In genomic region chr8:12916156-12916900, GRCm38 (mm10) we compare ENCODE assay signal across 8 mouse cellular contexts. TPM values are rescaled to one million over a fixed set of nuclear protein-coding genes. Genes with fewer than 3 reads are reported as not detected.
DNase-seq lines count a peak whose midpoint lies in the region; ATAC-seq lines count a peak whose summit lies in the region.

No protein-coding gene starts in this region.

- H3K27ac ChIP-seq in heart, embryonic 15.5 days = no peak overlapping the region
- H3K27ac ChIP-seq in forebrain, embryonic 15.5 days (replicated peaks) = peak overlapping the region; percentile 79
- H3K27ac ChIP-seq in midbrain, embryonic 10.5 days (replicated peaks) = peak overlapping the region; percentile 81; the same call in 1 of the 2 replicates

- H3K4me1 ChIP-seq in heart, embryonic 15.5 days (replicated peaks) = peaks cover 13% of the 10 kb centered on the region
- peaks cover 49% of the 10 kb centered on the region for H3K4me1 ChIP-seq in forebrain, embryonic 15.5 days
- H3K4me1 ChIP-seq in midbrain, embryonic 10.5 days = peaks cover 43% of the 10 kb centered on the region

- H3K4me3 ChIP-seq in heart, embryonic 15.5 days = peak overlapping the region; percentile 58
- H3K4me3 ChIP-seq in forebrain, embryonic 15.5 days = peak overlapping the region; percentile 55
- peak overlapping the region; percentile 68 for H3K4me3 ChIP-seq in midbrain, embryonic 10.5 days

- H3K36me3 ChIP-seq in heart, embryonic 15.5 days = no peaks in the 10 kb centered on the region
- H3K36me3 ChIP-seq in forebrain, embryonic 15.5 days = no peaks in the 10 kb centered on the region
- H3K36me3 ChIP-seq in midbrain, embryonic 10.5 days = peaks cover 11% of the 10 kb centered on the region

- H3K9me3 ChIP-seq in heart, embryonic 15.5 days (replicated peaks) = no peaks in the 10 kb centered on the region
- no peaks in the 10 kb centered on the region for H3K9me3 ChIP-seq in forebrain, embryonic 15.5 days
- H3K9me3 ChIP-seq in midbrain, embryonic 10.5 days (replicated peaks) = no peaks in the 10 kb centered on the region

- no peak for ATAC-seq in heart, embryonic 15.5 days (replicated peaks; ENCODE audit: insufficient number of reproducible peaks, insufficient read depth, low FRiP score, low read depth)
- ATAC-seq in forebrain, embryonic 15.5 days (replicated peaks) = peak; percentile 25; the same call in 1 of the 2 replicates

- H3K4me2 ChIP-seq in heart, embryonic 15.5 days = peak overlapping the region; percentile 95
- H3K4me2 ChIP-seq in forebrain, embryonic 15.5 days (replicated peaks) = peak overlapping the region; percentile 91

- DNase-seq in heart, postnatal 10 days = no peak
- peak; percentile 64 for DNase-seq in cerebellum, adult 9-11 months
- DNase-seq in midbrain, embryonic 10.5 days (ENCODE audit: low spot score) = no peak
- no peak for DNase-seq in adrenal gland, postnatal 25 days
- no peak for DNase-seq in right cerebral cortex, postnatal 14 days
- DNase-seq in spleen, postnatal 4 days (ENCODE audit: low spot score in 2 of 2) = no peak

- H3K9ac ChIP-seq in heart, embryonic 15.5 days = no peak overlapping the region; the same call in 1 of the 2 replicates
- H3K9ac ChIP-seq in forebrain, embryonic 15.5 days (replicated peaks) = peak overlapping the region; percentile 63

- intact Hi-C loops in heart, postnatal 10 days (cut with DNase I) = no loop called here

- 71% methylated on average over 16 of the region's 16 CpGs for WGBS in heart, embryonic 15.5 days
- WGBS in forebrain, embryonic 15.5 days = 57% methylated on average over 16 of the region's 16 CpGs
- 72% methylated on average over 16 of the region's 16 CpGs for WGBS in midbrain, embryonic 10.5 days

- peaks cover 18% of the 10 kb centered on the region for H3K27me3 ChIP-seq in heart, embryonic 15.5 days
- no peaks in the 10 kb centered on the region for H3K27me3 ChIP-seq in forebrain, embryonic 15.5 days
- 0 out of 2 replicates have a peak, but pooled peaks cover 10% of the 10 kb centered on the region for H3K27me3 ChIP-seq in midbrain, embryonic 10.5 days (ENCODE audit: low read depth, poor library complexity, severe bottlenecking)

RNA-seq across cellular contexts. Expression of gene Mcf2l, which starts 42.7 kb away (rescaled TPM):
- polyA plus RNA-seq in heart, embryonic 15.5 days (2015; fragmentation: Nextera tagmentation; extraction: Ambion mirVana) = 9.0 and 9.9 TPM in 2 replicates
- 10 to 100 TPM; 56.4 to 88.8 TPM for total RNA-seq in heart, postnatal 10 days (2021)
- polyA plus RNA-seq in forebrain, embryonic 15.5 days (2015; fragmentation: Nextera tagmentation; extraction: Ambion mirVana) = 134 and 139 TPM in 2 replicates
- 26.4 and 42.7 TPM in 2 replicates for polyA plus RNA-seq in midbrain, embryonic 10.5 days (2016; fragmentation: Nextera tagmentation; extraction: Ambion mirVana)
- total RNA-seq in adrenal gland, postnatal 25 days (2021) = 26.9 and 27.1 TPM in 2 replicates
